Comparison of ENCODE assay signal across 8 mouse cellular contexts in the genomic region with DNA sequence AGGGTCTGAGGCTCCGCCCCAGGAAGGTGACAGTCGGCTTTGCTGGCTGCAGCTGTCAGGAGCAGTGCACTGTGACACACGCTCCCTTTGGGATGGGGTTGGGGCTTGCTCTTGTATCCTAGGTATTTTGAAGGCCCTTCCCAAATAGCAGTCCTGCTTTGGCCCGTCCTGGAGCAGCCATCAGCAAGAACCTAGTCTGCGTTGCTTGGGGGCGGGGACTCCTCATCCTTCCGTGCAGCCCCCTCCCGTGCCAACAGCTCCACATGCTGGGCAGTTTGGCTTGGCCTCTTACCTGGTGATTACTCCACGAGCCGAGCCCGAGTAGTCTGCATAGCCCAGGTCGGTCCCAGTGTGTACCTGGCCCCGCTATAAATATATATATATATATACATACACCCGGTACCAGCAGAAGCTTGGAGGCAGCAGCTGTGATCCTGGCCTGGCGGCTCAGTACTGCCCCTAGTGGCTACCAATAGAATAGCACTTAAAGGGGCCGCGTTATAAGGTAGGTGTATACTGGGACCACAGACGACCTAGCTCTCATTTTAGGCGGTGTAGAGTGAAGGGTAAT. TPM values are rescaled to one million over a fixed set of nuclear protein-coding genes. Genes with fewer than 3 reads are reported as not detected.
A peak's percentile ranks its signal among the peaks of the same experiment; 100 is the strongest.
DNase-seq lines count a peak whose midpoint lies in the region; ATAC-seq lines count a peak whose summit lies in the region.

Gene Ajm1, minus strand, starts transcription at position 464 of the 571 bp plus-strand sequence.

- peak; percentile 69 for ATAC-seq in megakaryocyte-erythroid progenitor cell, adult 5-6 weeks (replicated peaks; ENCODE audit: low FRiP score, low TSS enrichment, poor library complexity, severe bottlenecking)

- intact Hi-C loops in left cerebral cortex, postnatal 36 days (cut with DNase I) = no loop called here

- DNase-seq in gastrocnemius, postnatal 10 days = peak; percentile 42
- no peak for DNase-seq in gastrocnemius, postnatal 25 days
- peak; percentile 95 for DNase-seq in cerebellum, adult 9-10 months
- DNase-seq in frontal cortex, adult 2 months (ENCODE audit: extremely low spot score in 1 of 2, low spot score in 1 of 2) = peak; percentile 77 to 89
- DNase-seq in induced T-regulatory cell, adult 2 months (ENCODE audit: low read depth) = peak; percentile 86
- peak; percentile 79 to 82 for DNase-seq in left cerebral cortex, postnatal 36 days (ENCODE audit: low spot score in 2 of 2)
- peak; percentile 56 for DNase-seq in skeletal muscle tissue, adult 2 months (ENCODE audit: low read depth, low spot score)

RNA-seq across cellular contexts. Expression of gene Ajm1, which starts in this region (rescaled TPM):
- under 1 TPM; 0.14 to 0.38 TPM for total RNA-seq in gastrocnemius, postnatal 10 days (2021)
- total RNA-seq in gastrocnemius, postnatal 25 days (2021) = not detected
- polyA plus RNA-seq in frontal cortex, adult 2 months (2012; rRNA removed) = 114 and 122 TPM in 2 replicates
- 100 to 1,000 TPM in 1 of 2 experiments, 10 to 100 TPM in 1; 99.8 to 110 TPM for total RNA-seq in left cerebral cortex, postnatal 36 days (2021)
- total RNA-seq in megakaryocyte-erythroid progenitor cell, adult 5-6 weeks (2014; fragmentation: Nextera tagmentation) = not detected in 2 replicates
- 0.09 TPM in 1 of 2 replicates, not detected in the other for total RNA-seq in megakaryocyte-erythroid progenitor cell, adult 5-6 weeks (2017)

Comparison
In these comparisons a context has a peak if more than half of its experiments do, and no peak if none do; other contexts are left out.
1. RNA of gene Ajm1 (total RNA-seq): 99.8 to 110 TPM in left cerebral cortex, postnatal 36 days; 0.14 to 0.38 TPM in gastrocnemius, postnatal 10 days, 0.09 TPM in megakaryocyte-erythroid progenitor cell, adult 5-6 weeks and not detected in gastrocnemius, postnatal 25 days; every median in the first group is over 10 times any median in the second.
2. Peak in DNase-seq in gastrocnemius, postnatal 10 days; RNA of the gene not detected or under 1 TPM.
3. Peak in ATAC-seq in megakaryocyte-erythroid progenitor cell, adult 5-6 weeks; RNA of the gene not detected or under 1 TPM.